Mouse (Mus musculus) lung, postnatal 0 days (tissue): ENCODE data around the gene Cd79a.

Experiments used
- CTCF ChIP-seq: IDR thresholded peaks from 2 replicates; pipeline ENCODE4 v1.5.1; 2016; ENCODE audit warnings: antibody characterized with exemption, mild to moderate bottlenecking
- EP300 ChIP-seq: IDR thresholded peaks from 2 replicates; pipeline ENCODE4 v1.6.1; 2016; ENCODE audit warnings: antibody characterized with exemption, mild to moderate bottlenecking, control low read depth

DNA sequence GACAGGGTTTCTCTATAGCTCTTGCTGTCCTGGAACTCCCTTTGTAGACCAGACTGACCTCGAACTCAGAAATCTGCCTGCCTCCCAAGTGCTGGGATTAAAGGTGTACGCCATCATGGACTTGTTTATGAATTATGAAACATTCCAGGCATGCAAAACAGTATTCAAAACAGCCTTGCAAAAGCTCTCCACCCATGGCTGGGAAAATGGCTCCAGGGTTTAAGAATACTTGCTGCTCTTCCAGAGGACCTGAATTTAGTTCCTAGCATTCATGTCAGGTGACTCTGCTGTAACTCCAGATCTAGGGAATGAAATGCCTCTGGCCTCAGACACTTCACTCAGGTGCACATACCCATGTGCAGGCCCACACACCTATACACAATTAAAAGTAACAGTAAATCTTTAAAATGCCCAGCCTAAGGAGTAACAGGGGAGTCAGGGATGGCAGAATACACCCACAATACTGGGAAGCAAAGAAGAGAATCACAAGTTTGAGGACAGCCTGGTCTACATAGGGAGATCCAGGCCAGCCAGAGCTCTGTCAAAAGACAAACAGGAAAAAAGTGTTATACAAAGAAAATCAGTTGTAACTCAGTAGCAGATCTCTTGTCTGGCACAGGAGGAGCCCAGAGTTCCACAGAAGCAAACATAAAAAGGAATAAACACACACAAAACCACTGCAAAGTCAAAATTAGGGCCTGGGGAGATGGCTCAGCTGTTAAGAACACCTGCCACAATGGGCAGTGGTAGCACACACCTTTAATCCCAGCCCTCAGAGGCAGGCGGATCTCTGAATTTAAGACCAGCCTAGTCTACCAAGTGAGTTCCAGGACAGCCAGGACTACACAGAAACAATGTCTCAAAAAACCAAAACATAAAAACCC is 5.7 kb upstream of the Cd79a start:
- TF ChIP-seq CTCF: no peak
- no peak for TF ChIP-seq EP300
